Mouse (Mus musculus) kidney, postnatal 0 days (tissue): ENCODE measurements at regions not wholly inside any gene's neighbourhood (a gene's known extent, or its start where the extent isn't known, plus 50 kb on each side); places are given as distances from the start of the nearest gene placed in this dataset.

Source experiments
- ATAC-seq: fragments of 200-750 bp; cut with Nextera tagmentation; replicated peaks from 2 replicates; pipeline ENCODE4 v1.8.0; 2017; ENCODE audit warnings: low read depth, moderate number of reproducible peaks, moderate TSS enrichment, moderate library complexity; ENCODE audit not compliant: low FRiP score
- DNase-seq: peaks from one replicate; pipeline ENCODE4 v3.0.0-alpha.2; 2016; ENCODE audit warnings: low spot score
- H3K27ac ChIP-seq: fragments of 300-500 bp; sonication (generic); 2 replicates; pipeline ENCODE4 v1.5.1; 2014; ENCODE audit warnings: mild to moderate bottlenecking
- H3K27me3 ChIP-seq: fragments of 300-500 bp; sonication (generic); 2 replicates; pipeline ENCODE4 v1.6.1; 2014; ENCODE audit warnings: low read length, mixed read lengths; ENCODE audit not compliant: insufficient read depth
- H3K36me3 ChIP-seq: fragments of 300-500 bp; sonication (generic); 2 replicates; pipeline ENCODE4 v1.6.1; 2014; ENCODE audit warnings: low read length, mixed read lengths; ENCODE audit not compliant: insufficient read depth
- H3K4me1 ChIP-seq: fragments of 300-500 bp; sonication (generic); replicated peaks from 2 replicates; pipeline ENCODE4 v1.6.1; 2014; ENCODE audit warnings: antibody characterized with exemption, low read length, mixed read lengths; ENCODE audit not compliant: insufficient read depth
- H3K4me2 ChIP-seq: fragments of 300-500 bp; sonication (generic); 2 replicates; pipeline ENCODE4 v1.6.1; 2014; ENCODE audit warnings: mild to moderate bottlenecking, low read length, moderate library complexity, mixed read lengths
- H3K4me3 ChIP-seq: fragments of 300-500 bp; sonication (generic); replicated peaks from 2 replicates; pipeline ENCODE4 v1.5.1; 2014; ENCODE audit warnings: low read depth, low read length
- H3K9ac ChIP-seq: fragments of 300-500 bp; sonication (generic); 2 replicates; pipeline ENCODE4 v1.6.1; 2014; ENCODE audit warnings: low read depth, low read length
- H3K9me3 ChIP-seq: fragments of 300-500 bp; sonication (generic); replicated peaks from 2 replicates; pipeline ENCODE4 v1.6.1; 2016; ENCODE audit warnings: low read length, inconsistent platforms, mixed read lengths
- CTCF ChIP-seq: IDR thresholded peaks from 2 replicates; pipeline ENCODE4 v1.5.1; 2016; ENCODE audit warnings: antibody characterized with exemption, low read depth, mild to moderate bottlenecking, moderate library complexity
- WGBS: fragments of 180-500 bp; shearing (Covaris S2); extraction: QIAGEN DNeasy Blood & Tissue Kit; methylation state at CpG from one replicate; pipeline ENCODE4 v1.1.7; 2014; 5-methylcytosine and 5-hydroxymethylcytosine counted together

- 52% methylated on average over 11 of the region's 11 CpGs for WGBS
- ATAC-seq: no peak
- Histone ChIP-seq H3K4me2 (no peak overlapping the region), H3K4me3 (no peak overlapping the region), H3K27ac (no peak overlapping the region), H3K27me3 (no peaks in the 10 kb centered on the region), H3K9me3 (no peaks in the 10 kb centered on the region), H3K9ac (no peak overlapping the region), H3K36me3 (no peaks in the 10 kb centered on the region), H3K4me1 (no peaks in the 10 kb centered on the region)
- DNase-seq: no peak
- TF ChIP-seq CTCF: no peak
These were observed 55.3 kb upstream of the Tspan5 start for GRCm38 (mm10) chr3:138686636-138687230.

GRCm38 (mm10) chr3:138688606-138689005 is 53.4 kb upstream of the Tspan5 start:
- Histone ChIP-seq H3K27me3 (no peaks in the 10 kb centered on the region), H3K36me3 (no peaks in the 10 kb centered on the region), H3K4me1 (no peaks in the 10 kb centered on the region), H3K27ac (no peak overlapping the region), H3K9ac (no peak overlapping the region), H3K4me3 (no peak overlapping the region), H3K9me3 (no peaks in the 10 kb centered on the region), H3K4me2 (no peak overlapping the region)
- TF ChIP-seq CTCF: no peak
- ATAC-seq (no peak), DNase-seq (no peak)
- 75% methylated on average over 5 of the region's 5 CpGs for WGBS
